Mouse (Mus musculus) heart, postnatal 0 days (tissue): ENCODE measurements around the gene Nrxn2. TPM values are rescaled to one million over a fixed set of nuclear protein-coding genes. Genes with fewer than 3 reads are reported as not detected.

Experiments
- ATAC-seq: fragments of 200-750 bp; cut with Nextera tagmentation; 2 replicates; pipeline ENCODE4 v1.8.0; 2017; ENCODE audit warnings: low read depth, moderate number of reproducible peaks, moderate library complexity; ENCODE audit not compliant: insufficient read depth
- DNase-seq: peaks from one replicate; pipeline ENCODE4 v3.0.0-alpha.2; 2016; ENCODE audit warnings: low spot score
- H3K27ac ChIP-seq: fragments of 300-500 bp; sonication (generic); 2 replicates; pipeline ENCODE4 v1.5.1; 2014; ENCODE audit warnings: low read depth, mild to moderate bottlenecking
- H3K27me3 ChIP-seq: fragments of 300-500 bp; sonication (generic); 2 replicates; pipeline ENCODE4 v1.6.1; 2014; ENCODE audit warnings: low read length, mixed read lengths; ENCODE audit not compliant: control insufficient read depth, insufficient read depth
- H3K36me3 ChIP-seq: fragments of 300-500 bp; sonication (generic); replicated peaks from 2 replicates; pipeline ENCODE4 v1.6.1; 2014; ENCODE audit warnings: low read length, mixed read lengths; ENCODE audit not compliant: control insufficient read depth, insufficient read depth
- H3K4me1 ChIP-seq: fragments of 300-500 bp; sonication (generic); 2 replicates; pipeline ENCODE4 v1.6.1; 2014; ENCODE audit warnings: antibody characterized with exemption; ENCODE audit not compliant: control insufficient read depth, insufficient read depth
- H3K4me2 ChIP-seq: fragments of 300-500 bp; sonication (generic); 2 replicates; pipeline ENCODE4 v1.6.1; 2014; ENCODE audit warnings: low read depth, mild to moderate bottlenecking, low read length, moderate library complexity
- H3K4me3 ChIP-seq: fragments of 300-500 bp; sonication (generic); 2 replicates; pipeline ENCODE4 v1.5.1; 2014; ENCODE audit warnings: low read depth, low read length
- H3K9ac ChIP-seq: fragments of 300-500 bp; sonication (generic); replicated peaks from 2 replicates; pipeline ENCODE4 v1.6.1; 2014; ENCODE audit warnings: low read depth, low read length, mixed read lengths
- H3K9me3 ChIP-seq: fragments of 300-500 bp; sonication (generic); replicated peaks from 2 replicates; pipeline ENCODE4 v1.6.1; 2016; ENCODE audit warnings: low read length; ENCODE audit not compliant: control insufficient read depth
- CTCF ChIP-seq: IDR thresholded peaks from 2 replicates; pipeline ENCODE4 v1.5.1; 2016; ENCODE audit warnings: antibody characterized with exemption, control low read depth, low read depth
- EP300 ChIP-seq: IDR thresholded peaks from 2 replicates; pipeline ENCODE4 v1.6.1; 2016; ENCODE audit warnings: antibody characterized with exemption, low read depth
- WGBS: fragments of 180-500 bp; shearing (Covaris S2); extraction: QIAGEN DNeasy Blood & Tissue Kit; methylation state at CpG from one replicate; pipeline ENCODE4 v1.1.7; 2014; 5-methylcytosine and 5-hydroxymethylcytosine counted together
- polyA plus RNA-seq: library from polyadenylated mRNA; unstranded; fragments of >200 nt; fragmentation: Nextera tagmentation; extraction: Ambion mirVana; gene quantifications from 2 replicates; pipeline ENCODE4 v1.2.1, GENCODE M21; 2015
- total RNA-seq: library from RNA; depleted of rRNA; stranded (reverse); fragments of >200 nt; gene quantifications from 2 replicates; pipeline ENCODE4 v1.2.3, GENCODE M21; 2014; ENCODE audit warnings: low replicate concordance

Gene Nrxn2
- total and polyA plus RNA-seq, 2 experiments from 2014 or later, result 0.68 TPM; not detected in 1

DNA sequence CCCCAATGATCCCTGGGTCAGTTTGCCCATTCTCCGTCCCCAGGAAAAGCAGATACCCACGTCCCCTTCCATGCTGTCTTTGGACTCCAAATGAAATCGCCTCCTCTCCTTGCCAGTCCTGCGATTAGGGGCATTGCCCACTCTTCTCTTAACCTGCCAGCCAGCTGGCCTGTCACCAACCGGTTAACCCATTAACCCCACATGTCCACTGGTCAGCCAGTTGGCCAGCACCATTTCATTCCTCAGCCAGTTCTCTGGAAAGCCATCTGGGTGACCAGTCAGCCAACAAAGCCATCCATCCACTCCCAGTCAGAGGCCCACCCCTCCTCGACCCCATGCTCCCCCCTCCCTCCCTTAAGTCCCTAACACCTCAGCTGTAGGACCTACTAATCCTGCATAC lies 44.3 kb downstream of the Nrxn2 start:
- DNase-seq, result no peak
- 38% methylated on average over 6 of the region's 6 CpGs for whole genome bisulfite sequencing
- Histone ChIP-seq H3K9me3 (no peaks in the 10 kb centered on the region), H3K27ac (no peak overlapping the region), H3K27me3 (0 out of 2 replicates have a peak, but pooled peaks cover 3% of the 10 kb centered on the region), H3K4me3 (no peak overlapping the region), H3K9ac (no peak overlapping the region), H3K4me2 (no peak overlapping the region), H3K4me1 (0 out of 2 replicates have a peak, but pooled peaks cover 5% of the 10 kb centered on the region), H3K36me3 (no peaks in the 10 kb centered on the region)
- no peak for TF ChIP-seq EP300
- no peak for TF ChIP-seq CTCF
- no peak for ATAC-seq

DNA sequence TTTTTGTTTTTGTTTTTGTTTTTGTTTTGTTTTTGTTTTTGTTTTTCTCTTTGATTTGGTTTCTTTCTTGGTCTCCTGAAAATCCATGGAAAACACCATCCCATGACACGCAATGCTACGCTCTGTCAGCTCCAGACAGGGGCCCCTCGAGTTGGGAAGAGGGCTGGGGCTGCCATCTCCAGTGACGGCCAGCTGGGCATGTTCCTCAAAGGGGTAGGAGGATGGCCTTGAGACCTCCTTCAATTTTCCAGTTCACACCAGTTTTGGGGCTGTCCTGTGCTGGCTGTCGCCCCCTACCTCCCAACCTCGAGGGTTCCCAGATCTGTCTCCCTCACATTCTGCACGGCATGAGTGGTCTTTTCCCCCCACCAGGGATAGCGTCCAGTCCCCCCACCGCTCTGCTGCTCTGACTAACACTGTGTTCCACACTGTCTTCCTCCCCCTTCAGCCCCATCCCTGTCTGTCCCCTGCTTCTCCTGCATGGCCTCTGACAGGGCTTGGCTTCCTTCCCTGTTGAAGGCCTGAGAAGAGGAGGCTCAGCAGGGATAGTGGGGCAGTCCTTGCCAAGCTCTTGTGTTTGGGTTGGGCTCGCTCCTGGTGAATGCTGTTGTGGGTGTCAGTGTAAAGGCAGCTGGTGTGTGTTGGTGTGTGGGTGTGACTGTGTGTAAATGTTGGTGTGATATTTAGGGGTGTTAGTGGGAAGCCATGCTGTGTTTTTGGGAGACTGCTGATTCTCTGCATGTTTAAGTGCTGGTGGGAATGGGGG lies 46.0 kb downstream of the Nrxn2 start:
- 0 out of 2 replicates have a peak, but pooled peaks cover 3% of the 10 kb centered on the region for H3K27me3 ChIP-seq
- no peaks in the 10 kb centered on the region for H3K36me3 ChIP-seq
- H3K9me3 ChIP-seq, result no peaks in the 10 kb centered on the region
- H3K4me1 ChIP-seq, result 0 out of 2 replicates have a peak, but pooled peaks cover 5% of the 10 kb centered on the region
- DNase-seq (no peak), ATAC-seq (no peak)
- no peak overlapping the region for H3K27ac ChIP-seq
- TF ChIP-seq EP300, result no peak
- no peak for TF ChIP-seq CTCF
- 40% methylated on average over 10 of the region's 10 CpGs for WGBS
- H3K4me3 ChIP-seq, result no peak overlapping the region
- no peak overlapping the region for H3K4me2 ChIP-seq
- no peak overlapping the region for H3K9ac ChIP-seq

DNA sequence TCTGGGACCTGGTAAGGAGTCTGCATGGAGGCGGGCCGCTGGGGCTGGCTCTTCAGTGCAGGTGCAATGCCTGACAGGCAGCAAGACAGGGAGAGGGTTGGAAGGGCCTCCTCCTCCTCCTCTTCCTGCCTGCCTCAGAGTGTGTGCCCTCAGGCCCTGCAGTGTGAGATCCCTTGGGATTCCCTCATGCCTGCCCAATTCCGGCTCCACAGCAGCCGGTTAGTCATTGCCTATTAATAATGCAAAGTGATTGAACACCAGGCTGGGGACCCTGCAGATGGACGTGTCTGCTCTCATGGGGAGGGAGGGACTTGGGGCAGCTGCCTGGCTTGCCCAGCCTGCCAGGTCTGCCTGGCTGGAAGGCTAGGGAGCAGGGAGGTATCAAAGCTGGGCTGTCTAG lies 46.6 kb downstream of the Nrxn2 start:
- Histone ChIP-seq H3K4me3 (no peak overlapping the region), H3K36me3 (no peaks in the 10 kb centered on the region), H3K4me1 (0 out of 2 replicates have a peak, but pooled peaks cover 5% of the 10 kb centered on the region), H3K9ac (no peak overlapping the region), H3K27me3 (0 out of 2 replicates have a peak, but pooled peaks cover 3% of the 10 kb centered on the region), H3K27ac (no peak overlapping the region), H3K4me2 (no peak overlapping the region), H3K9me3 (no peaks in the 10 kb centered on the region)
- WGBS, result 41% methylated on average over 5 of the region's 5 CpGs
- no peak for DNase-seq
- no peak for ATAC-seq
- TF ChIP-seq EP300 (no peak), CTCF (no peak)

DNA sequence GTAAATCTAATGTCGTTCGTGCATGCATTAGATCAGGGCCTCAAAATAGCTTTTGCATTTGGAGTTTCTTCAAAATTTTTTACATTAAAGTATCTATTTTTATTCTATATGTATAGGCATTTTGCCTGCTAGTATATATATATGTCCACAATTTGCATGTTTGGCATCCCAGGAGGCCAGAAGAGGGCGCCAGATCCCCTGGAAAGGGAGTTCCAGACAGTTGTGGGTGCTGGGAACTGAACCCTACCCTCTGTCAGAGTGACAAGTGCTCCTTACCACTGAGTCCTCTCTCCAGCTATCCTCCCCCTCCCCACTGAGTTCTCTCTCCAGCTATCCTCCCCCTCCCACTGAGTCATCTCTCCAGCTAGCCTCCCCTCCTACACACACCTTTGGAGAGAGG lies 48.4 kb downstream of the Nrxn2 start:
- Histone ChIP-seq H3K4me2 (no peak overlapping the region), H3K4me3 (no peak overlapping the region), H3K27me3 (0 out of 2 replicates have a peak, but pooled peaks cover 3% of the 10 kb centered on the region), H3K9ac (no peak overlapping the region), H3K36me3 (no peaks in the 10 kb centered on the region), H3K9me3 (no peaks in the 10 kb centered on the region), H3K4me1 (0 out of 2 replicates have a peak, but pooled peaks cover 5% of the 10 kb centered on the region), H3K27ac (no peak overlapping the region)
- ATAC-seq (no peak), DNase-seq (no peak)
- WGBS, result 73% methylated on average over 3 of the region's 3 CpGs
- TF ChIP-seq CTCF (no peak), EP300 (no peak)

DNA sequence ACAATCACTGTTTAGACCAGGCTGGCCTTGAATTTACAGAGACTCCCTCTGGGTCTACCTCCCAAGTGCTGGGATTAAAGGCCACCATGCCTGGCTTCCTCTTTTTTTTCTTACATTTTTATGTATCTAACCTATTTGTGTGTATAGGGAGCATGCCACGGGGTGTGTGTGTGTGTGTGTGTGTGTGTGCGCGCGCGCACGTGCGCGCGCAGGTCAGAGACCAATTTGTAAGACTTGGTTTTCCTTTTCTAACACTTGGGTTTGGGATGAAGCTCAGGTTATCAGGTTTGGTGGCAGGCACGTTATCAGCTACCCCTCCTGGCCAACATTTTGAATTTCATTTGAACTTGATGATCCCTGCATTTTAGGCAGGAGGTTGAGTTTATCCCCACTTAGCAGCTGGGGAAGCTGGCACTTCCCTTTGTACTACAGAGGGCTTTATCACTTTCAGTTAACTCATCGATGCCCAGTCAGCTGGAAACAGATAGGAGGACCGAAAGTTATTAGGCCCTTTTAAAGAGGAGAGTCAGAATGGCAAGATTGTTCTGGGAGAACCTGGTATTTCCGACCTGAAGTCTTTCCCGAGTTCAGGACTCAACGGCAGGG lies 48.9 kb downstream of the Nrxn2 start:
- Histone ChIP-seq H3K36me3 (no peaks in the 10 kb centered on the region), H3K4me2 (no peak overlapping the region), H3K4me3 (no peak overlapping the region), H3K27me3 (0 out of 2 replicates have a peak, but pooled peaks cover 3% of the 10 kb centered on the region), H3K4me1 (0 out of 2 replicates have a peak, but pooled peaks cover 5% of the 10 kb centered on the region), H3K27ac (no peak overlapping the region), H3K9ac (no peak overlapping the region), H3K9me3 (no peaks in the 10 kb centered on the region)
- ATAC-seq (no peak), DNase-seq (no peak)
- WGBS, result 77% methylated on average over 15 of the region's 15 CpGs
- TF ChIP-seq CTCF (no peak), EP300 (no peak)
